Mouse (Mus musculus) ovary, adult 18-20 months (tissue): ENCODE data around the gene Lce1g.

ENCODE experiments used
- DNase-seq: peaks from one replicate; pipeline ENCODE4 v3.0.0; 2022; ENCODE audit warnings: low spot score, mixed read lengths

The Lce1g gene

DNA sequence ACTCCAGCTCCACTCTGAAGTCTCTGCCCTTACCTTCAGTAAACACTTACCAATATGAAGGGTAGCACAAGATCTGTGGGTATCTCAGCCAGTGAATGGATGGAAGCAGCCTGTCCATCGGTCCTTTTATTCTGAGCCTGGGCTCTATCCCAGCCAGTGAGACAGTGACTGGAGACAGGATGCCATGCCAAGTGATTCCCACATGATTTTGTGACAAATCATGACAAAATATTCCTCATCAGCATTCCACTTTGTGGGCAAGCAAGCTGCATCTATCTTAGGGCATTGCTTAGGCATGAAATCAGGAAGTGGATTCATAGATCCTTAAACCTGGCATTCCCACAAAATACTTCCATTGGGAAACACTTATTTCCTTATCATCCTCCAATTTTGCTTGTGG is at the start of gene Lce1g:
Gene Lce1g, minus strand, starts transcription at position 101 of the 400 bp plus-strand sequence.
- DNase-seq: no peak

GRCm38 (mm10) chr3:92790414-92790813 is 38.3 kb upstream of the Lce1g start, which contains the start of gene Lce1j:
TSS of gene Lce1j (minus strand) at chr3:92790514.
- DNase-seq: no peak

GRCm38 (mm10) chr3:92778799-92779198 is 26.7 kb upstream of the Lce1g start, which contains the start of gene Lce1i:
TSS of gene Lce1i (minus strand) at chr3:92778899.
- no peak for DNase-seq

- DNase-seq: no peak
These were observed 19.4 kb upstream of the Lce1g start for GRCm38 (mm10) chr3:92771573-92771972.

- no peak for DNase-seq
These were observed 12.8 kb upstream of the Lce1g start, which contains the start of gene Lce1h for GRCm38 (mm10) chr3:92764965-92765364. TSS of gene Lce1h (minus strand) at chr3:92765065.

GRCm38 (mm10) chr3:92753197-92753596 is 1.1 kb upstream of the Lce1g start:
- DNase-seq: no peak

GRCm38 (mm10) chr3:92738996-92739395 is 13.1 kb downstream of the Lce1g start, which contains the start of gene Gm38119:
TSS of gene Gm38119 (minus strand) at chr3:92739096.
- no peak for DNase-seq

DNA sequence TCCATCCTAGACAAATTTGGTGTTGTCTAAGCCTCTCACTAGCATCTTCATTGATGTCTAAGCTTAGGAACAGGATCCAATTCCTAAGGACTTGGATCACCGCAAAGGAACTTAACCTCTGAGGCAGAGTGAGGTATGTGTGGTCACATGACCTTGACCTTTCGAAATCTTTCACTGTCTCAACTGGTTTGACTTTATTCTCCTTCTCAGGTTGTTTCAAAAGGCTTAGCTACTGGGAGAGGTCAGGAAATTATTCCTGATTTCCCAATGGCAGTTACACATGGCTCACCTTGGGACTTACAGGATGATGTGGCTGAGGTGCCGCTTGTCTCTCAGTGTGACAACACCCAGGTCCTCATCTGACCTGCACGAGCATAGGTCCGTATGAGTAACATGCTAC is 29.5 kb downstream of the Lce1g start:
- DNase-seq: no peak

DNA sequence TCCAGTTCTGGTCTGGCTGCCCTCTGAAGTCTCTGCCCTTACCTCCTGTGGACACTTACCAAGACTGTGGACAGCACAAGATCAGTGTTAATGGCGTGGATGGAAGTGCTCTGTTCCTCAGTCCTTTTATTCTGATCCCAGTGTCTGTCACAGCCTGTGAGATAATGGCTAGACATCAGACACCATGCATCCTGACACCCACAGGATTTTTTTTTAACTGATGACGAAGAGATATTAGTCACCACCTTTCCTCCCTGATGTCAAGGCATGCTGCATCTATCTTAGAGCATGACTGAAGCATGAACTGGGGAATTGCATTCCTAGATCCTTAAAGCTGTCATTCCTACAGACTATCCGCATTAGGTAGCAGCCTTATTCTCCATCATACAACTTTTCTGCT is 31.9 kb downstream of the Lce1g start, which contains the start of gene Lce1f:
Gene Lce1f, minus strand, starts transcription at position 101 of the 400 bp plus-strand sequence.
- DNase-seq: no peak

DNA sequence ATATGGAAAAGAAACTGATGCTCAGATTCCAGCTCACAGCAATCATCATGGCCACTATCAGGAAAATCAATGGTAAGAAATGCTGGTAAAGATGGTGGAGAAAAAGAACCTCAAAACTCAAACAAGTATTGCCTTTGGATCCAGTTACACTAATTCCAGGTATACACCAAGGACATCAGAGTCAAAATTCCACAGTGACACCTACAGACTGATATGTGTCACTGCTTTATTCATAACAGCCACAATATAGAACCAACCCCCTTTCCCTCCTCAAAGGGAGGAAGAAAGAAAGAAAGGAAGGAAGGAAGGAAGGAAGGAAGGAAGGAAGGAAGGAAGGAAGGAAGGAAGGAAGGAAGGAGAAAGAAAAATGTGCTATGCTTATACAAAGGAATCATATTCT is 37.0 kb downstream of the Lce1g start:
- no peak for DNase-seq

- no peak for DNase-seq
These were observed 43.2 kb downstream of the Lce1g start, which contains the start of gene Lce1e for GRCm38 (mm10) chr3:92708974-92709373. TSS of gene Lce1e (minus strand) at chr3:92709074.
